Mouse (Mus musculus): ENCODE measurements around the gene Fcor. TPM values are rescaled to one million over a fixed set of nuclear protein-coding genes. Genes with fewer than 3 reads are reported as not detected.

The Fcor gene
- polyA plus RNA-seq, 1 experiment from 2014 or later = 8.1 TPM

GRCm38 (mm10) chr8:3679236-3679635 is 7.1 kb upstream of the Fcor start:
- Histone ChIP-seq H3K4me3 (ENCODE audit: low read depth, low read length) (no peak overlapping the region), H3K36me3 (ENCODE audit: control insufficient read depth, insufficient read depth, low read length) (0 out of 2 replicates have a peak, but pooled peaks cover 6% of the 10 kb centered on the region), H3K27me3 (ENCODE audit: control insufficient read depth, insufficient read depth, low read length) (no peaks in the 10 kb centered on the region), H3K4me1 (replicated peaks; ENCODE audit: control insufficient read depth, insufficient read depth, low read length) (no peaks in the 10 kb centered on the region), H3K9me3 (ENCODE audit: control insufficient read depth, low read length) (no peaks in the 10 kb centered on the region), H3K9ac (ENCODE audit: low read depth, low read length) (no peak overlapping the region), H3K27ac (ENCODE audit: low read depth, low read length) (no peak overlapping the region), H3K4me2 (replicated peaks; ENCODE audit: low read depth, low read length) (no peak overlapping the region)
- ATAC-seq (ENCODE audit: low FRiP score) (no peak), DNase-seq (ENCODE audit: low spot score) (no peak)
- WGBS = 97% methylated on average over 23 of the region's 23 CpGs

- Histone ChIP-seq H3K27me3 (ENCODE audit: control insufficient read depth, insufficient read depth, low read length) (no peaks in the 10 kb centered on the region), H3K9me3 (ENCODE audit: control insufficient read depth, low read length) (no peaks in the 10 kb centered on the region), H3K36me3 (ENCODE audit: control insufficient read depth, insufficient read depth, low read length) (0 out of 2 replicates have a peak, but pooled peaks cover 6% of the 10 kb centered on the region), H3K4me3 (ENCODE audit: low read depth, low read length) (no peak overlapping the region), H3K9ac (ENCODE audit: low read depth, low read length) (no peak overlapping the region), H3K4me1 (replicated peaks; ENCODE audit: control insufficient read depth, insufficient read depth, low read length) (no peaks in the 10 kb centered on the region), H3K27ac (ENCODE audit: low read depth, low read length) (no peak overlapping the region), H3K4me2 (replicated peaks; ENCODE audit: low read depth, low read length) (no peak overlapping the region)
- WGBS = 96% methylated on average over 23 of the region's 23 CpGs
- no peak for DNase-seq (ENCODE audit: low spot score)
- no peak for ATAC-seq (ENCODE audit: low FRiP score)
These were observed 6.7 kb upstream of the Fcor start for GRCm38 (mm10) chr8:3678831-3679230.

- Histone ChIP-seq H3K9ac (ENCODE audit: low read depth, low read length) (peak overlapping the region; percentile 85), H3K4me2 (replicated peaks; ENCODE audit: low read depth, low read length) (peak overlapping the region; percentile 84), H3K9me3 (ENCODE audit: control insufficient read depth, low read length) (no peaks in the 10 kb centered on the region), H3K27me3 (ENCODE audit: control insufficient read depth, insufficient read depth, low read length) (no peaks in the 10 kb centered on the region), H3K36me3 (ENCODE audit: control insufficient read depth, insufficient read depth, low read length) (0 out of 2 replicates have a peak, but pooled peaks cover 6% of the 10 kb centered on the region), H3K4me3 (ENCODE audit: low read depth, low read length) (peak overlapping the region; percentile 88), H3K4me1 (replicated peaks; ENCODE audit: control insufficient read depth, insufficient read depth, low read length) (no peaks in the 10 kb centered on the region), H3K27ac (ENCODE audit: low read depth, low read length) (peak overlapping the region; percentile 84)
- DNase-seq (ENCODE audit: low spot score) (no peak), ATAC-seq (ENCODE audit: low FRiP score) (peak; percentile 1; the same call in 1 of the 2 replicates)
- 8% methylated on average over 15 of the region's 15 CpGs for WGBS
These were observed 4.9 kb upstream of the Fcor start for GRCm38 (mm10) chr8:3676993-3677579.

- 2% methylated on average over 61 of the region's 61 CpGs for WGBS
- H3K27ac ChIP-seq (ENCODE audit: low read depth, low read length) = peak within 1 kb of the TSS; percentile 84
- ATAC-seq (ENCODE audit: low FRiP score) = peak; percentile 86
These were observed 4.2 kb upstream of the Fcor start, which contains the start of gene Trappc5 for GRCm38 (mm10) chr8:3676131-3676992. Gene Trappc5, plus strand, starts transcription at chr8:3676299.

GRCm38 (mm10) chr8:3674671-3675070 is 2.5 kb upstream of the Fcor start:
- no peak overlapping the region for H3K4me2 ChIP-seq (replicated peaks; ENCODE audit: low read depth, low read length)
- no peak for ATAC-seq (ENCODE audit: low FRiP score)
- H3K9me3 ChIP-seq (ENCODE audit: control insufficient read depth, low read length) = no peaks in the 10 kb centered on the region
- DNase-seq (ENCODE audit: low spot score) = no peak
- no peaks in the 10 kb centered on the region for H3K4me1 ChIP-seq (replicated peaks; ENCODE audit: control insufficient read depth, insufficient read depth, low read length)
- no peaks in the 10 kb centered on the region for H3K27me3 ChIP-seq (ENCODE audit: control insufficient read depth, insufficient read depth, low read length)
- no peak overlapping the region for H3K4me3 ChIP-seq (ENCODE audit: low read depth, low read length)
- H3K36me3 ChIP-seq (ENCODE audit: control insufficient read depth, insufficient read depth, low read length) = 0 out of 2 replicates have a peak, but pooled peaks cover 4% of the 10 kb centered on the region
- H3K27ac ChIP-seq (ENCODE audit: low read depth, low read length) = no peak overlapping the region
- H3K9ac ChIP-seq (ENCODE audit: low read depth, low read length) = no peak overlapping the region
- 59% methylated on average over 3 of the region's 3 CpGs for WGBS

More at GRCm38 (mm10) chr8:3676131-3676992, 4.2 kb upstream of the Fcor start, which contains the start of gene Trappc5:
- Histone ChIP-seq H3K9me3 (ENCODE audit: control insufficient read depth, low read length) (no peaks in the 10 kb centered on the region), H3K4me1 (replicated peaks; ENCODE audit: control insufficient read depth, insufficient read depth, low read length) (no peaks in the 10 kb centered on the region), H3K36me3 (ENCODE audit: control insufficient read depth, insufficient read depth, low read length) (0 out of 2 replicates have a peak, but pooled peaks cover 6% of the 10 kb centered on the region), H3K4me2 (replicated peaks; ENCODE audit: low read depth, low read length) (peak within 1 kb of the TSS; percentile 84), H3K9ac (ENCODE audit: low read depth, low read length) (peak within 1 kb of the TSS; percentile 85), H3K4me3 (ENCODE audit: low read depth, low read length) (peak within 1 kb of the TSS; percentile 88), H3K27me3 (ENCODE audit: control insufficient read depth, insufficient read depth, low read length) (no peaks in the 10 kb centered on the region)
- DNase-seq (ENCODE audit: low spot score) = peak; percentile 96

GRCm38 (mm10) chr8:3670388-3670787 is 1.8 kb downstream of the Fcor start:
- H3K4me3 ChIP-seq (ENCODE audit: low read depth, low read length) = no peak overlapping the region
- 84% methylated on average over 2 of the region's 2 CpGs for WGBS
- H3K27me3 ChIP-seq (ENCODE audit: control insufficient read depth, insufficient read depth, low read length) = no peaks in the 10 kb centered on the region
- H3K4me2 ChIP-seq (replicated peaks; ENCODE audit: low read depth, low read length) = no peak overlapping the region
- H3K27ac ChIP-seq (ENCODE audit: low read depth, low read length) = no peak overlapping the region
- H3K9ac ChIP-seq (ENCODE audit: low read depth, low read length) = no peak overlapping the region
- H3K4me1 ChIP-seq (replicated peaks; ENCODE audit: control insufficient read depth, insufficient read depth, low read length) = no peaks in the 10 kb centered on the region
- DNase-seq (ENCODE audit: low spot score) (no peak), ATAC-seq (ENCODE audit: low FRiP score) (no peak)
- no peaks in the 10 kb centered on the region for H3K9me3 ChIP-seq (ENCODE audit: control insufficient read depth, low read length)
- H3K36me3 ChIP-seq (ENCODE audit: control insufficient read depth, insufficient read depth, low read length) = no peaks in the 10 kb centered on the region

GRCm38 (mm10) chr8:3665507-3665906 is 6.7 kb downstream of the Fcor start, which contains the start of gene Mcemp1:
Gene Mcemp1, plus strand, starts transcription at chr8:3665754.
- no peak within 1 kb of the TSS for H3K27ac ChIP-seq (ENCODE audit: low read depth, low read length)
- H3K9me3 ChIP-seq (ENCODE audit: control insufficient read depth, low read length) = no peaks in the 10 kb centered on the region
- no peaks in the 10 kb centered on the region for H3K4me1 ChIP-seq (replicated peaks; ENCODE audit: control insufficient read depth, insufficient read depth, low read length)
- whole genome bisulfite sequencing = 78% methylated on average over 6 of the region's 6 CpGs
- no peak within 1 kb of the TSS for H3K4me3 ChIP-seq (ENCODE audit: low read depth, low read length)
- H3K27me3 ChIP-seq (ENCODE audit: control insufficient read depth, insufficient read depth, low read length) = no peaks in the 10 kb centered on the region
- DNase-seq (ENCODE audit: low spot score) (no peak), ATAC-seq (ENCODE audit: low FRiP score) (no peak)
- no peaks in the 10 kb centered on the region for H3K36me3 ChIP-seq (ENCODE audit: control insufficient read depth, insufficient read depth, low read length)
- H3K4me2 ChIP-seq (replicated peaks; ENCODE audit: low read depth, low read length) = no peak within 1 kb of the TSS
- H3K9ac ChIP-seq (ENCODE audit: low read depth, low read length) = no peak within 1 kb of the TSS

GRCm38 (mm10) chr8:3664405-3664804 is 7.8 kb downstream of the Fcor start:
- Histone ChIP-seq H3K36me3 (ENCODE audit: control insufficient read depth, insufficient read depth, low read length) (no peaks in the 10 kb centered on the region), H3K4me1 (replicated peaks; ENCODE audit: control insufficient read depth, insufficient read depth, low read length) (no peaks in the 10 kb centered on the region), H3K9me3 (ENCODE audit: control insufficient read depth, low read length) (no peaks in the 10 kb centered on the region), H3K9ac (ENCODE audit: low read depth, low read length) (no peak overlapping the region), H3K4me2 (replicated peaks; ENCODE audit: low read depth, low read length) (no peak overlapping the region), H3K4me3 (ENCODE audit: low read depth, low read length) (no peak overlapping the region), H3K27ac (ENCODE audit: low read depth, low read length) (no peak overlapping the region), H3K27me3 (ENCODE audit: control insufficient read depth, insufficient read depth, low read length) (no peaks in the 10 kb centered on the region)
- 59% methylated on average over 5 of the region's 5 CpGs for WGBS
- no peak for DNase-seq (ENCODE audit: low spot score)
- ATAC-seq (ENCODE audit: low FRiP score) = no peak

Measured in hindbrain, embryonic 11.5 days (tissue).